Mouse (Mus musculus) megakaryocyte-erythroid progenitor cell, adult 5 weeks (primary cell): ENCODE results near the gene Oas1c. TPM values are rescaled to one million over a fixed set of nuclear protein-coding genes. Genes with fewer than 3 reads are reported as not detected.

Source experiments
- polyA plus RNA-seq: library from polyadenylated mRNA; stranded (reverse); fragments of >175 nt; gene quantifications from 2 replicates; pipeline ENCODE4 v1.2.3, GENCODE M21; 2012

Gene Oas1c
- 0.17 and 0.30 TPM in 2 replicates for polyA plus RNA-seq

GRCm38 (mm10) chr5:120811951-120812819 lies at the start of gene Oas1c:
TSS of gene Oas1c (minus strand) at chr5:120812514.

GRCm38 (mm10) chr5:120861121-120861520 lies 48.8 kb upstream of the Oas1c start, which contains the start of gene Oas1h:
TSS of gene Oas1h (plus strand) at chr5:120861421.

GRCm38 (mm10) chr5:120847067-120847466 lies 34.8 kb upstream of the Oas1c start, which contains the start of gene Oas1f:
TSS of gene Oas1f (plus strand) at chr5:120847367.

GRCm38 (mm10) chr5:120795480-120796034 lies 16.8 kb downstream of the Oas1c start, which contains the start of gene Oas1e:
TSS of gene Oas1e (minus strand) at chr5:120795530.

GRCm38 (mm10) chr5:120777478-120777877 lies 34.8 kb downstream of the Oas1c start, which contains the start of gene Oas3:
TSS of gene Oas3 (minus strand) at chr5:120777661.

Other genes with a start within 250 kb of the Oas1c start
- 83.4 and 92.3 TPM in 2 replicates for gene Tpcn1, start 223.8 kb downstream of the Oas1c start, polyA plus RNA-seq
- gene Iqcd, start 223.5 kb downstream of the Oas1c start, polyA plus RNA-seq, result 2.7 and 4.1 TPM in 2 replicates
- 23.5 and 24.3 TPM in 2 replicates for gene Rita1, start 199.9 kb downstream of the Oas1c start, polyA plus RNA-seq
- 111 and 152 TPM in 2 replicates for gene Ddx54, start 199.8 kb downstream of the Oas1c start, polyA plus RNA-seq
- not detected in 2 replicates for gene Cfap73, start 178.3 kb downstream of the Oas1c start, polyA plus RNA-seq
- gene Rasal1, start 163.7 kb downstream of the Oas1c start, polyA plus RNA-seq, result 0.73 and 1.3 TPM in 2 replicates
- 0.38 and 1.0 TPM in 2 replicates for gene Dtx1, start 100.6 kb downstream of the Oas1c start, polyA plus RNA-seq
- gene Oas2, start 62.7 kb downstream of the Oas1c start, polyA plus RNA-seq, result 0.39 and 0.81 TPM in 2 replicates
- gene Oas3, start 34.9 kb downstream of the Oas1c start, polyA plus RNA-seq, result 6.6 and 10.7 TPM in 2 replicates
- not detected in 2 replicates for gene Oas1e, start 17.0 kb downstream of the Oas1c start, polyA plus RNA-seq
- gene Oas1f, start 34.9 kb upstream of the Oas1c start, polyA plus RNA-seq, result not detected in 2 replicates
- gene Oas1h, start 48.9 kb upstream of the Oas1c start, polyA plus RNA-seq, result not detected in 2 replicates
- 2.8 and 5.4 TPM in 2 replicates for gene Oas1g, start 75.1 kb upstream of the Oas1c start, polyA plus RNA-seq
- 20.4 and 23.7 TPM in 2 replicates for gene Oas1a, start 95.0 kb upstream of the Oas1c start, polyA plus RNA-seq
- gene Oas1d, start 102.0 kb upstream of the Oas1c start, polyA plus RNA-seq, result not detected in 2 replicates
- gene Rph3a, start 197.6 kb upstream of the Oas1c start, polyA plus RNA-seq, result 0.03 and 0.05 TPM in 2 replicates